Mouse (Mus musculus): ENCODE measurements at regions not wholly inside any gene's neighbourhood (a gene's known extent, or its start where the extent isn't known, plus 50 kb on each side); places are given as distances from the start of the nearest gene placed in this dataset.

GRCm38 (mm10) chr7:71289702-71290101 lies 61.6 kb downstream of the Gm10295 start:
- CTCF ChIA-PET = interaction anchor here (0.6 kb wide), 1 partner anchor 661 kb away, joined by 3 read pairs; no protein-coding TSS in a partner anchor

GRCm38 (mm10) chr7:71289266-71289665 lies 62.0 kb downstream of the Gm10295 start:
- CTCF ChIA-PET = no interaction called here

GRCm38 (mm10) chr7:71287441-71287840 lies 63.8 kb downstream of the Gm10295 start:
- CTCF ChIA-PET = no interaction called here

- CTCF ChIA-PET = interaction anchor here (0.6 kb wide), 1 partner anchor 743 kb away, joined by 4 read pairs; no protein-coding TSS in a partner anchor
These were observed 67.0 kb downstream of the Gm10295 start for GRCm38 (mm10) chr7:71284246-71284645.

- CTCF ChIA-PET = no interaction called here
These were observed 67.9 kb downstream of the Gm10295 start for GRCm38 (mm10) chr7:71283419-71283818.

- CTCF ChIA-PET = interaction anchor here (0.7 kb wide), 1 partner anchor 69 kb away, joined by 6 read pairs; no protein-coding TSS in a partner anchor
These were observed 85.2 kb downstream of the Gm10295 start for GRCm38 (mm10) chr7:71266101-71266500.

- CTCF ChIA-PET = no interaction called here
These were observed 87.2 kb downstream of the Gm10295 start for GRCm38 (mm10) chr7:71264115-71264514.

- CTCF ChIA-PET = no interaction called here
These were observed 101.6 kb downstream of the Gm10295 start for GRCm38 (mm10) chr7:71249669-71250068.

- CTCF ChIA-PET = no interaction called here
These were observed 102.1 kb downstream of the Gm10295 start for GRCm38 (mm10) chr7:71249216-71249615.

- CTCF ChIA-PET = no interaction called here
These were observed 103.4 kb downstream of the Gm10295 start for GRCm38 (mm10) chr7:71247922-71248321.

- CTCF ChIA-PET = no interaction called here
These were observed 108.8 kb downstream of the Gm10295 start for GRCm38 (mm10) chr7:71242379-71242911.

GRCm38 (mm10) chr7:71239207-71239606 lies 112.1 kb downstream of the Gm10295 start:
- CTCF ChIA-PET = no interaction called here

- CTCF ChIA-PET = no interaction called here
These were observed 115.0 kb downstream of the Gm10295 start for GRCm38 (mm10) chr7:71236334-71236733.

GRCm38 (mm10) chr7:71234176-71234769 lies 117.0 kb downstream of the Gm10295 start:
- CTCF ChIA-PET = no interaction called here

- CTCF ChIA-PET = no interaction called here
These were observed 118.2 kb downstream of the Gm10295 start for GRCm38 (mm10) chr7:71232821-71233815.

- CTCF ChIA-PET = no interaction called here
These were observed 120.3 kb downstream of the Gm10295 start for GRCm38 (mm10) chr7:71230901-71231477.

- CTCF ChIA-PET = no interaction called here
These were observed 122.1 kb downstream of the Gm10295 start for GRCm38 (mm10) chr7:71229183-71229582.

GRCm38 (mm10) chr7:71224320-71224865 lies 126.9 kb downstream of the Gm10295 start:
- CTCF ChIA-PET = no interaction called here

- CTCF ChIA-PET = no interaction called here
These were observed 127.6 kb downstream of the Gm10295 start for GRCm38 (mm10) chr7:71223513-71224319.

- CTCF ChIA-PET = no interaction called here
These were observed 133.9 kb downstream of the Gm10295 start for GRCm38 (mm10) chr7:71217344-71217743.

GRCm38 (mm10) chr7:71216808-71217207 lies 134.5 kb downstream of the Gm10295 start:
- CTCF ChIA-PET = no interaction called here

All from spleen, embryonic (tissue).